Mouse (Mus musculus) heart, embryonic 13.5 days (tissue): Measurements from ENCODE around the gene Tsc1. TPM values are rescaled to one million over a fixed set of nuclear protein-coding genes. Genes with fewer than 3 reads are reported as not detected.

Source experiments
- ATAC-seq: fragments of 200-750 bp; cut with Nextera tagmentation; 2 replicates; pipeline ENCODE4 v1.8.0; 2017; ENCODE audit warnings: moderate TSS enrichment; ENCODE audit not compliant: insufficient number of reproducible peaks, low FRiP score, low TSS enrichment; ENCODE audit errors: extremely low read depth
- H3K27ac ChIP-seq: fragments of 300-500 bp; sonication (generic); replicated peaks from 2 replicates; pipeline ENCODE4 v1.5.1; 2015; ENCODE audit warnings: moderate library complexity, mild to moderate bottlenecking, inconsistent platforms
- H3K27me3 ChIP-seq: fragments of 300-500 bp; sonication (generic); replicated peaks from 2 replicates; pipeline ENCODE4 v1.6.1; 2015; ENCODE audit warnings: mild to moderate bottlenecking, inconsistent platforms
- H3K36me3 ChIP-seq: fragments of 300-500 bp; sonication (generic); 2 replicates; pipeline ENCODE4 v1.6.1; 2015; ENCODE audit warnings: mild to moderate bottlenecking, inconsistent platforms
- H3K4me1 ChIP-seq: fragments of 300-500 bp; sonication (generic); 2 replicates; pipeline ENCODE4 v1.6.1; 2015; ENCODE audit warnings: inconsistent platforms
- H3K4me2 ChIP-seq: fragments of 300-500 bp; sonication (generic); 2 replicates; pipeline ENCODE4 v1.6.1; 2015; ENCODE audit warnings: inconsistent platforms, mild to moderate bottlenecking, moderate library complexity
- H3K4me3 ChIP-seq: fragments of 300-500 bp; sonication (generic); 2 replicates; pipeline ENCODE4 v1.5.1; 2015; ENCODE audit warnings: moderate library complexity, mild to moderate bottlenecking, inconsistent platforms
- H3K9ac ChIP-seq: fragments of 300-500 bp; sonication (generic); 2 replicates; pipeline ENCODE4 v1.6.1; 2015; ENCODE audit warnings: inconsistent platforms, mild to moderate bottlenecking, moderate library complexity
- H3K9me3 ChIP-seq: fragments of 300-500 bp; sonication (generic); 2 replicates; pipeline ENCODE4 v1.6.1; 2016; ENCODE audit warnings: inconsistent platforms
- WGBS: fragments of 180-500 bp; shearing (Covaris S2); methylation state at CpG from one replicate; pipeline ENCODE4 v1.1.7; 2015; ENCODE audit warnings: mixed read lengths; 5-methylcytosine and 5-hydroxymethylcytosine counted together
- polyA plus RNA-seq: library from polyadenylated mRNA; unstranded; fragments of >200 nt; fragmentation: Nextera tagmentation; extraction: Ambion mirVana; gene quantifications from 2 replicates; pipeline ENCODE4 v1.2.1, GENCODE M21; 2015

Gene Tsc1
- polyA plus RNA-seq = 16.2 and 16.4 TPM in 2 replicates

DNA sequence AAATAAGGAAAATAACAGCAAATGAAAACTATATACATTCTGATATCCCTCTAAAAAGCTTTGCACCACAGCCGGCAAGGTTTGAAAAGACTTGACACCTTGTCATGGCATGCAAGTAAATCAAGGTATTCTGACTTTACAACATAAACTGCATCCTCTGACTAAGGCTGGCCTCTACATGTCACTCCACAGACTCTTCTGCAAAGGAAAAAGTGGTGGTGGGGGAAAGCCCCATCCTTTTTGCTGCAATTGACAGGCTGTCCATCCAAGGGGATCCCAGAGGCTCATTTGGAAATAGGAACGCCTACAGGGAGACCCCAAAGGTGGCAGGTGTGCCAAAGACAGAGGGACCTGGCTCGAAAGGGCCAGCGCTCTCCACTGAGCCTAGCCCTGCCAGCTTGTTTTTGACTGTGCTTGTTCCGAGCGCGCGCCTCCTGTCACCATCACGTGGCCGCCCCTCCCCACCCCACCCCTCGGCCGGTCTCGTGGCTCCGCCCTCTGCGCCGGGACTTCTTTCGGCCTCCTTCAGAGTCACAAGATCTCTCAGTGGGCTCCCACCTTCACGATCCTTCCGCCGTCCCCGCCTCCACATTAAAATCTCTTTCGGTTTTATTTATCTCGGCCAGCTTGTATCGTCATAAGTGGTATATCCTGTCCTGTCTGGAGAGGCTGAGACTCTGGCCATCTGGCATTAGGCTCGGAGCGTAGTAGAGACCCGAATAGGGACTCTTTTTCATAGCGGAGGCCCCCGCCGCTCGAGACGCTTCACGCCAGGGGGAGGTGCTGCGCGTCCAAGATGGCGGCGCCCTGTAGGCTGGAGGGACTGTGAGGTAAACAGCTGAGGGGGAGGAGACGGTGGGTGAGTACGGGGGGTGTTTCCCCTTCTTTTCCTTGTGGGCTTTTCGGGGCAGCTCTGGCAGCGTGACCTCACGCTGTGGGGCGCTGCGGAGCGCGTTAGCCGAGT lies at the start of gene Tsc1:
Tsc1 (plus strand) TSS at position 768 of the 964 bp plus-strand sequence.
- Histone ChIP-seq H3K4me3 (peak within 1 kb of the TSS; percentile 99), H3K36me3 (no peaks in the 10 kb centered on the region), H3K27ac (peak within 1 kb of the TSS; percentile 91), H3K27me3 (0 out of 2 replicates have a peak, but pooled peaks cover 3% of the 10 kb centered on the region), H3K9ac (peak within 1 kb of the TSS; percentile 97), H3K4me1 (peaks cover 39% of the 10 kb centered on the region), H3K9me3 (no peaks in the 10 kb centered on the region), H3K4me2 (peak within 1 kb of the TSS; percentile 91)
- ATAC-seq = peak; percentile 84
- 2% methylated on average over 39 of the region's 47 CpGs for WGBS

DNA sequence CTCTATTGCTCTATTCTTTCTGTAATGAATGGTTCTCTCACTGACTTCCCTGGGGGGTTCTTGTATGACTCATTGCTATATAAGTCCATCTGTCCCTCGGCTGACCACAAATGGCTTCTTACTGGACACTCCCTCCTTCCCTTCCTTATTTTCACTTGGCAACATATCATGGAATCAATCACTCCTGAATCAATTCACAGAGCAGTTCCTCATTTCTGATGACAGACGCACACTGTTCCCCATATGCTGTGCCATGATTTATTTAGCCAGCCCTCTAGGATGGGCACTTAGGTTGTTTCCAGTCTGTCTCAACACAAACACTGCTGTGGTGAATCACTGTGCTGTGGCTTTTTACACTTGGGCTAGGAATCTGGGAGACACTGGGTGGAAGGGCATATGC lies 49.5 kb upstream of the Tsc1 start:
- 64% methylated on average over 2 of the region's 2 CpGs for WGBS
- no peak for ATAC-seq
- no peak overlapping the region for H3K9ac ChIP-seq

DNA sequence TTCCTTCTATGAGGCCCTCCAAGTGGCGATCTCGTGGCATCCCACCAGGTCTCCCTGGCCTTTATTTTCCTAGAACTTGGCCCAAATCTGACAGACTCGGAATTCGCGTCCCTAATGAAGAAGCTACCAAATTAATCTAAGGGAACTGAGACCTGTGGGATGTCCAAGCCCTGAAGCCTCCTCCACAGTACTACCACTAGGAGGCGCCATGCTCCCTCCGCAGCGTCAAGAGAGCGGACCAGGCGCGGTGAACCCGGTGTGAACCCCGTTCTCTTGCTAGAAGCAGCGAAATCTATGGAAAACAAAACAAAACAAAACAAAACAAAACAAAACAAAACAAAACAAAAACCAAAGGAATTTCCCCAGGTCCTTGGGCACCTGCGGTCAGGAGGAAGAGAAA lies 48.2 kb upstream of the Tsc1 start:
- peak overlapping the region; percentile 42 for H3K4me2 ChIP-seq

More for the DNA sequence above, 49.5 kb upstream of the Tsc1 start:
- Histone ChIP-seq H3K9me3 (no peaks in the 10 kb centered on the region), H3K36me3 (no peaks in the 10 kb centered on the region), H3K27me3 (peaks cover 25% of the 10 kb centered on the region), H3K4me3 (no peak overlapping the region), H3K4me1 (no peaks in the 10 kb centered on the region), H3K27ac (no peak overlapping the region), H3K4me2 (no peak overlapping the region)

DNA sequence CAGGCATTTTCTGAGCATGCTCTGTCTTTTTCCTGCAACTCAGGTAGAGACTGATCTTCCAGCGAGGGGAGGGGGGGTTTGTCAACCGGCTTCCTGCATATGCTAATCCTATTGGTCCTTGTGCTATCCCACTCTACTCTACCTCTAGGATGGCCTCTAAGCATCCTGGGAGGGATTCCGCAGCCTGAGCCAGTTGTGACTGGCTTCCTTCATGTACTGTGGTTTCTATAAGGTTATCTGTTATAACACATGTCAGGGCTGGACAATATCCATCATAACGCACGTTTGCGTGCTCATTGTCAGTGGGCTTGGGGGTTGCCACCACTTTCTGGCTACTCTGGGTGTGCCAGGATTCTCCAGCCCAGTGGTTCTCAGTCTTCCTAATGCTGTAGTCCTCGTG lies 45.0 kb upstream of the Tsc1 start:
- Histone ChIP-seq H3K4me2 (no peak overlapping the region), H3K9ac (no peak overlapping the region), H3K4me3 (no peak overlapping the region), H3K4me1 (peaks cover 32% of the 10 kb centered on the region), H3K27me3 (peaks cover 15% of the 10 kb centered on the region), H3K27ac (no peak overlapping the region), H3K36me3 (no peaks in the 10 kb centered on the region), H3K9me3 (peaks cover 3% of the 10 kb centered on the region; the same call in 1 of the 2 replicates)
- no peak for ATAC-seq
- WGBS = 71% methylated on average over 7 of the region's 7 CpGs

More for the DNA sequence above, 48.2 kb upstream of the Tsc1 start:
- ATAC-seq = no peak
- Histone ChIP-seq H3K9ac (no peak overlapping the region), H3K27ac (no peak overlapping the region), H3K36me3 (no peaks in the 10 kb centered on the region), H3K4me3 (0 out of 2 replicates have a peak overlapping the region, but pooled peaks have one; percentile 16), H3K4me1 (peaks cover 4% of the 10 kb centered on the region), H3K27me3 (peaks cover 20% of the 10 kb centered on the region), H3K9me3 (peaks cover 3% of the 10 kb centered on the region; the same call in 1 of the 2 replicates)
- WGBS = 4% methylated on average over 15 of the region's 15 CpGs

DNA sequence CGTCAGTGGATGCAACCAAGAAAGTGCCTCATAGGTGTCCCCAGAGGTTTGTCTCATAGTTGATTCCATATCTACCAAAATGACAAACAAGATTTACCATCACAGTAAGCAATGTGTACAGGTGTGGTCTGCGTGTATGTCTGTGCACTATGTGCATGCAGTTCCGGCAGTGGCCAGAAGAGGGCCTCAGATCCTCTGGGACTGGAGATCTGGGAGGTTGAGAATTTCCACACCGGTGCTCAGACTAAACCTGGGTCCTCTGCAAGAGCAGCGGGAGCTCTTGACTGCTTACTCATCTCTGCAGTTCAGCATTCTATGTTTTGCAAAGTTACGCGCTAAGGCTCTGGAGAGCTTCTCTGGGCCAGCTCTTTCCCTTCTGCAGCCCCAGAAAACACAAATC lies 44.0 kb upstream of the Tsc1 start:
- Histone ChIP-seq H3K9ac (no peak overlapping the region), H3K4me1 (peaks cover 39% of the 10 kb centered on the region), H3K27ac (peak overlapping the region; percentile 63), H3K4me3 (no peak overlapping the region), H3K9me3 (peaks cover 3% of the 10 kb centered on the region; the same call in 1 of the 2 replicates), H3K27me3 (peaks cover 7% of the 10 kb centered on the region; the same call in 1 of the 2 replicates), H3K36me3 (no peaks in the 10 kb centered on the region), H3K4me2 (peak overlapping the region; percentile 12; the same call in 1 of the 2 replicates)
- WGBS = 83% methylated on average over 7 of the region's 7 CpGs
- no peak for ATAC-seq

DNA sequence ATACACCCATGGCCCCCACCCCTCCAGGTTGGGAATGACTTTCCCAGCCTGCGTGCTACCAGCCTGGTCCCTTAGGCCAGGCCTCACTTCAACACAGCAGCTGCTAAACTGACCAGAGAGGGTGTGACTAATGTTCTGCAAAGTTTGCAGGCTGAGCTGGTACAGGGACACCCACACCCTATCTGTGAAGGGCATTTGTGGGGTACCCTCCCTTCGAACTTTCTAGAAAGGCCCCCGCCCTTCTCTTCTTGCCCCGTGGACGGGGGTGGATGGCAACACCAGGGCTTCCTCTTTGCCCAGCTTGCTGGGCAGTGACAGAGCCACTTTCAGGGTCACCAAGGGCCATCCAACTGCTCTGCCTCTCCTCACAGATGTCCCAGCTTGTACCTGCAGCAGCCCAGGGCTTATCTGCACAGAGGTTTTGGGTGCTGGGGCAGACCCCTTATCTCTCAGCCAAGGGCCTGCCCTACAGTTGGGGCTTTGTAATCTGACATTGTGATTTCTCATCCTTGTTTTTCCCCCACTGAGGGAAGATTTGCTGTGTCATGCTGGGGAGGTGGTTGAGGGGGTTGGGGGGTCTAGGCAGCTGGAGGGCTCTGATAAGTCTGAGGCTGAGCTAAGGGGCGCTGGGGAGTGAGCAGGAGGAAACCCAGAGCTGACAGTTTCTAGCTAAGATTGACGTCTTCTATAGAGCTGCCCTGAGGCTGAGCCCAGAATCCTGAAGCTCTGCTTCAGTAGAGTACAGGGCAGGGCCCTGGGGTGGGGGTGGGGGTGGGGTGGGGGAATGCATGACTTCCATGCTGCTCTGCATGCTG lies 43.1 kb upstream of the Tsc1 start:
- peak; percentile 73 for ATAC-seq
- peak overlapping the region; percentile 63 for H3K27ac ChIP-seq
- H3K36me3 ChIP-seq = no peaks in the 10 kb centered on the region
- H3K4me2 ChIP-seq = peak overlapping the region; percentile 12
- H3K27me3 ChIP-seq = peaks cover 4% of the 10 kb centered on the region; the same call in 1 of the 2 replicates
- H3K4me1 ChIP-seq = peaks cover 46% of the 10 kb centered on the region
- H3K9me3 ChIP-seq = peaks cover 3% of the 10 kb centered on the region; the same call in 1 of the 2 replicates
- peak overlapping the region; percentile 42 for H3K9ac ChIP-seq
- no peak overlapping the region for H3K4me3 ChIP-seq
- WGBS = 59% methylated on average over 7 of the region's 7 CpGs

DNA sequence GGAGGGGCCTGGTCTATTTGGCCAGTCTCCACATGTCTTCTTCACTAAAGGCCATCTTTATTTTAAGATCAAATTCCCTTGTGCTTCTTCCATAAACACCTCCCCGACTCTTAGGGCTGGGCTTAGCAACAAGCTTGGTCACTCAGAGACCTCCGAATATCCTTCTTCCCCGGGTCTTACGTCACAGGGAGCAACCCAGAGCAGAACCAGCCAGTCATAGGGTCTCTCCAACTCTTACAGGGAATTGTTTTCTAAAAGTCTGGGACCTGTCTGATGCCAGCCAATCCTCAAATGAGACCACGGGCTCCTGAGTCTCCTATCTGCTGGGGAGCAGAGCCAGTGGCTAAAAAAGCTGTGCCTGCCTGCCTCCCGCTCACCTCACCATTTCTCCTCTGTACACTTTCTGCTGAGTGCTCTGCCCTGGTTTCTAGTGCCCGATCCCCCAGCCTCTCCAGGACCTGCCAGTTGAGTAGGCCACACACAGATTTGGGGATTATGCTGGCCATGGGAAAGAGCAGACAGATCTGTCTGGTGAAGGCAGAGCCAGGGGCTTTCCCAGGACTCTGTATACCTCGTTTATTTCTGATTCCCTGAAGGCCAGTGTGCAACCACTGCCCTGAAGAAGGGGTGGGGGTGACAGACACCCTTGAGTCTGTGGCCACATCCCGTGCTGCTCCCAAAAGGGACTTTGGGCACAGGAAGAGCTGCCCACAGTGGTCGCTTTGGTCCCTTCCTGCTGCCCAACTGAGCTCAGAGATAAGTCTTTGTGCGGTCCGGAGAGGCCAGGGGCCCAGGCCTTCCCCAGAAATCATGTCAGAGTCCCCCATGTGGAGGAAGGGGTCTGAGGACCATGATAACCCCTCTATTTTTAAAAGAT lies 42.1 kb upstream of the Tsc1 start:
- Histone ChIP-seq H3K4me1 (peaks cover 46% of the 10 kb centered on the region), H3K9ac (peak overlapping the region; percentile 29; the same call in 1 of the 2 replicates), H3K9me3 (peaks cover 3% of the 10 kb centered on the region; the same call in 1 of the 2 replicates), H3K27ac (peak overlapping the region; percentile 52), H3K4me2 (peak overlapping the region; percentile 12; the same call in 1 of the 2 replicates), H3K4me3 (no peak overlapping the region), H3K36me3 (no peaks in the 10 kb centered on the region), H3K27me3 (no peaks in the 10 kb centered on the region; the same call in 1 of the 2 replicates)
- 0 out of 2 replicates have a peak, but pooled peaks have one; percentile 25 for ATAC-seq
- WGBS = 42% methylated on average over 12 of the region's 12 CpGs

DNA sequence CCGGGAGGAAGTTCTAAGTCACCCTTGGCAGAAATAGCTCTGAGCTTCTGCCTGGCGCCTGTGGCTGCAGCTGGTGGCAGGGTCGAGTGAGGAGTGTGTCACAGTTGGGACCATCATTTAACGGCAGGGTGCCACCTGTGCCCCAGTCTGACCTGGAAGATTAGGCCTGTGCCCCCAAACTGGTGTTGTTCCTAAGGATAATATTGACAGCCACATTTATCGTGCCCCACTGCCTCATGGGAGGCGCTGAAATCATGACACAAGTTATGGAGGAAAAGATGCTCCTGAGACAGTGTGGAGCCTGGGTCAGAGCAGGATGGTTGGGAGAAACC lies 41.5 kb upstream of the Tsc1 start:
- 0 out of 2 replicates have a peak overlapping the region, but pooled peaks have one; percentile 10 for H3K9ac ChIP-seq
- peak overlapping the region; percentile 52 for H3K27ac ChIP-seq
- WGBS = 42% methylated on average over 6 of the region's 6 CpGs
- H3K27me3 ChIP-seq = no peaks in the 10 kb centered on the region
- ATAC-seq = no peak
- no peak overlapping the region for H3K4me3 ChIP-seq
- peaks cover 46% of the 10 kb centered on the region for H3K4me1 ChIP-seq
- H3K9me3 ChIP-seq = peaks cover 3% of the 10 kb centered on the region; the same call in 1 of the 2 replicates
- H3K36me3 ChIP-seq = no peaks in the 10 kb centered on the region
- peak overlapping the region; percentile 12; the same call in 1 of the 2 replicates for H3K4me2 ChIP-seq

DNA sequence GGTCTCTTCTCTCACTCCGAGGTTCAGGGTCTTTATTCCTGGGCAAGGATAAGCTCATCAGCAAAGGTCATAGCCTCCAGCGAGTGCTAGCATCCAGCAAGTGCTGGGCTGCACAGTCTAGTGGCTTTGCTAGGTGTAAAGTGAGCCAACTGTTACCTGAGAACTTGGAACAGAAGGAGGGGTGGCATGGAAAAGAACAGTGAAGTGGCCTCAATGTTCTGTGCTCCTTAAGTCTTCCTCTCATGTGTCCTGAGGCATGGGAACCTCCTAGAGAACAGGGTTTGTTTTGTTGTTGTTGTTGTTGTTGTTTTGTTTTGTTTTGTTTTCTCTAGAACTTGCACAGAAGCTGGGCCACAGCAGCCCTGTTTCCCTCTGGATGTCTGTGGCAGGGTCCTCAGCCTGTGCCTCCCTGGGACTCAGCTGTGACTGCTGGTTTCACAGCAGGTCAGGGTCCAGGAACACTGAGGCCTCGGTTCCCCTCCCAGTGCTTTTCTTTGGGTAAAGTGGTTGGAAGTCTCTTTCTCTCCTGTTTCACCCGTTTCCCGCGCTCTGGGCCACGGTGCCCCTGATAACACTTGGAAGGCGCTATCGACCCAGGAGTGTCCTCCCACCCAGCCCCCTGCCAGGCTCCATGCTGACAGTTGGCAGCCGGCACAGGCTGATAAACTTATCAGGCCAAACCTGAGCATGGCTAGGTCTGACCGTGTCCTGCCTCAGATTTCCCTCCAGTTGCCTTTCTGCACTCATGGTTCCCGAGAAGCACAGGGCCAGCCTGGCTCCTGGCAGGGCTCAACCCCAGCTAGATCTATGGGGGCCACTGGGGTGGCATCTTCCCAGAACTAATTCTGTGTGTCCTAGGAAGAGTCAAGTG lies 39.1 kb upstream of the Tsc1 start:
- Histone ChIP-seq H3K27ac (peak overlapping the region; percentile 65), H3K27me3 (no peaks in the 10 kb centered on the region), H3K9me3 (peaks cover 3% of the 10 kb centered on the region; the same call in 1 of the 2 replicates), H3K36me3 (no peaks in the 10 kb centered on the region), H3K4me2 (peak overlapping the region; percentile 33), H3K4me3 (no peak overlapping the region), H3K4me1 (peaks cover 55% of the 10 kb centered on the region), H3K9ac (peak overlapping the region; percentile 45)
- 7% methylated on average over 12 of the region's 12 CpGs for WGBS
- ATAC-seq = peak; percentile 26
